Mouse (Mus musculus) midbrain, postnatal 0 days (tissue): Measurements from ENCODE around the gene Pi16. TPM values are rescaled to one million over a fixed set of nuclear protein-coding genes. Genes with fewer than 3 reads are reported as not detected.
"Not testable (repeated sequence)": the region's sequence is repeated elsewhere in the genome, so short reads cannot be mapped to it uniquely, and the experiment has no call there.

Experiments
- ATAC-seq: fragments of 200-750 bp; cut with Nextera tagmentation; 2 replicates; pipeline ENCODE4 v1.8.0; 2017; ENCODE audit warnings: moderate number of reproducible peaks, mild to moderate bottlenecking, moderate TSS enrichment, moderate library complexity; ENCODE audit not compliant: low FRiP score
- DNase-seq: peaks from one replicate; pipeline ENCODE4 v3.0.0-alpha.2; 2015; ENCODE audit warnings: low spot score
- H3K27ac ChIP-seq: fragments of 300-500 bp; sonication (generic); 2 replicates; pipeline ENCODE4 v1.5.1; 2014; ENCODE audit warnings: low read depth, mild to moderate bottlenecking, low read length, mixed read lengths
- H3K27me3 ChIP-seq: fragments of 300-500 bp; sonication (generic); 2 replicates; pipeline ENCODE4 v1.6.1; 2014; ENCODE audit warnings: low read length, control low read depth, mixed read lengths; ENCODE audit not compliant: insufficient read depth
- H3K36me3 ChIP-seq: fragments of 300-500 bp; sonication (generic); 2 replicates; pipeline ENCODE4 v1.6.1; 2014; ENCODE audit warnings: low read length, control low read depth, mixed read lengths; ENCODE audit not compliant: insufficient read depth
- H3K4me1 ChIP-seq: fragments of 300-500 bp; sonication (generic); 2 replicates; pipeline ENCODE4 v1.6.1; 2014; ENCODE audit warnings: mild to moderate bottlenecking, control low read depth, antibody characterized with exemption, low read length, mixed read lengths; ENCODE audit not compliant: insufficient read depth
- H3K4me2 ChIP-seq: fragments of 300-500 bp; sonication (generic); 2 replicates; pipeline ENCODE4 v1.6.1; 2014; ENCODE audit warnings: low read depth, mild to moderate bottlenecking, low read length, mixed read lengths; ENCODE audit not compliant: poor library complexity, severe bottlenecking
- H3K4me3 ChIP-seq: fragments of 300-500 bp; sonication (generic); 2 replicates; pipeline ENCODE4 v1.5.1; 2014; ENCODE audit warnings: low read depth, mild to moderate bottlenecking, low read length, moderate library complexity
- H3K9ac ChIP-seq: fragments of 300-500 bp; sonication (generic); replicated peaks from 2 replicates; pipeline ENCODE4 v1.6.1; 2014; ENCODE audit warnings: mild to moderate bottlenecking, low read length, moderate library complexity, mixed read lengths; ENCODE audit not compliant: poor library complexity, severe bottlenecking
- H3K9me3 ChIP-seq: fragments of 300-500 bp; sonication (generic); 2 replicates; pipeline ENCODE4 v1.6.1; 2016; ENCODE audit warnings: low read length, control low read depth
- CTCF ChIP-seq: IDR thresholded peaks from 2 replicates; pipeline ENCODE4 v1.5.1; 2016; ENCODE audit warnings: antibody characterized with exemption, mild to moderate bottlenecking
- WGBS: fragments of 180-500 bp; shearing (Covaris S2); extraction: QIAGEN DNeasy Blood & Tissue Kit; methylation state at CpG from one replicate; pipeline ENCODE4 v1.1.7; 2014; 5-methylcytosine and 5-hydroxymethylcytosine counted together
- polyA plus RNA-seq: library from polyadenylated mRNA; unstranded; fragments of >200 nt; fragmentation: Nextera tagmentation; extraction: Ambion mirVana; gene quantifications from 2 replicates; pipeline ENCODE4 v1.2.1, GENCODE M21; 2015
- total RNA-seq: library from RNA; depleted of rRNA; stranded (reverse); fragments of >200 nt; gene quantifications from 2 replicates; pipeline ENCODE4 v1.2.3, GENCODE M21; 2014

Gene Pi16
- total and polyA plus RNA-seq, 2 experiments from 2014 or later = 3.3 to 4.6 TPM

- DNase-seq (peak; percentile 97), ATAC-seq (peak; percentile 89)
- no peak for TF ChIP-seq CTCF
- no peaks in the 10 kb centered on the region for H3K27me3 ChIP-seq
- H3K9ac ChIP-seq = peak within 1 kb of the TSS; percentile 94
- peak within 1 kb of the TSS; percentile 91 for H3K27ac ChIP-seq
- peak within 1 kb of the TSS; percentile 61 for H3K4me2 ChIP-seq
- H3K9me3 ChIP-seq = no peaks in the 10 kb centered on the region
- peaks cover 9% of the 10 kb centered on the region for H3K4me1 ChIP-seq
- WGBS = under 1% methylated on average over 52 of the region's 53 CpGs
- no peaks in the 10 kb centered on the region for H3K36me3 ChIP-seq
- H3K4me3 ChIP-seq = peak within 1 kb of the TSS; percentile 85
Measured at GRCm38 (mm10) chr17:29347645-29348256, 30.3 kb downstream of the Pi16 start, which contains the start of gene Mtch1. TSS of gene Mtch1 (minus strand) at chr17:29347934.

GRCm38 (mm10) chr17:29348996-29349395, 31.5 kb downstream of the Pi16 start:
- no peak for TF ChIP-seq CTCF
- H3K36me3 ChIP-seq = no peaks in the 10 kb centered on the region
- 84% methylated on average over 2 of the region's 2 CpGs for WGBS
- no peaks in the 10 kb centered on the region for H3K9me3 ChIP-seq
- H3K27me3 ChIP-seq = no peaks in the 10 kb centered on the region
- no peak overlapping the region for H3K4me2 ChIP-seq
- ATAC-seq = no peak
- no peak for DNase-seq
- H3K9ac ChIP-seq = no peak overlapping the region
- H3K4me1 ChIP-seq = peaks cover 9% of the 10 kb centered on the region
- no peak overlapping the region for H3K27ac ChIP-seq
- H3K4me3 ChIP-seq = no peak overlapping the region

- not testable (repeated sequence) for H3K4me3 ChIP-seq, H3K36me3 ChIP-seq, ATAC-seq, H3K4me2 ChIP-seq, H3K27ac ChIP-seq, H3K9ac ChIP-seq, H3K9me3 ChIP-seq, H3K27me3 ChIP-seq, H3K4me1 ChIP-seq, DNase-seq
- 65% methylated on average over 5 of the region's 5 CpGs for WGBS
Measured at GRCm38 (mm10) chr17:29351056-29351455, 33.6 kb downstream of the Pi16 start.

GRCm38 (mm10) chr17:29355461-29355840, 38.0 kb downstream of the Pi16 start:
- Histone ChIP-seq H3K4me2 (peak overlapping the region; percentile 52; the same call in 1 of the 2 replicates), H3K9ac (peak overlapping the region; percentile 46; the same call in 1 of the 2 replicates), H3K27ac (peak overlapping the region; percentile 97), H3K27me3 (no peaks in the 10 kb centered on the region), H3K4me1 (peaks cover 8% of the 10 kb centered on the region), H3K4me3 (no peak overlapping the region), H3K36me3 (no peaks in the 10 kb centered on the region), H3K9me3 (no peaks in the 10 kb centered on the region)
- DNase-seq (peak; percentile 62), ATAC-seq (peak; percentile 41; the same call in 1 of the 2 replicates)
- WGBS = 16% methylated on average over 5 of the region's 5 CpGs
- TF ChIP-seq CTCF = no peak

GRCm38 (mm10) chr17:29355841-29356478, 38.5 kb downstream of the Pi16 start:
- peak overlapping the region; percentile 52 for H3K4me2 ChIP-seq
- H3K27me3 ChIP-seq = no peaks in the 10 kb centered on the region
- peaks cover 8% of the 10 kb centered on the region for H3K4me1 ChIP-seq
- no peaks in the 10 kb centered on the region for H3K9me3 ChIP-seq
- H3K36me3 ChIP-seq = no peaks in the 10 kb centered on the region
- 6% methylated on average over 17 of the region's 17 CpGs for WGBS
- TF ChIP-seq CTCF = no peak
- H3K4me3 ChIP-seq = peak overlapping the region; percentile 29; the same call in 1 of the 2 replicates
- ATAC-seq (peak; percentile 29; the same call in 1 of the 2 replicates), DNase-seq (peak; percentile 76)
- peak overlapping the region; percentile 46 for H3K9ac ChIP-seq
- peak overlapping the region; percentile 97 for H3K27ac ChIP-seq

GRCm38 (mm10) chr17:29356479-29356856, 39.0 kb downstream of the Pi16 start:
- no peak for TF ChIP-seq CTCF
- H3K27me3 ChIP-seq = no peaks in the 10 kb centered on the region
- peak overlapping the region; percentile 52 for H3K4me2 ChIP-seq
- peak overlapping the region; percentile 29 for H3K4me3 ChIP-seq
- peak; percentile 94 for ATAC-seq
- peak overlapping the region; percentile 97 for H3K27ac ChIP-seq
- H3K9me3 ChIP-seq = no peaks in the 10 kb centered on the region
- H3K4me1 ChIP-seq = peaks cover 8% of the 10 kb centered on the region
- no peaks in the 10 kb centered on the region for H3K36me3 ChIP-seq
- DNase-seq = peak; percentile 97
- WGBS = under 1% methylated on average over 10 of the region's 11 CpGs
- H3K9ac ChIP-seq = peak overlapping the region; percentile 46
